Mouse (Mus musculus) layer of hippocampus, adult 9-11 months (tissue): ENCODE data around the gene Luzp2.

ENCODE experiments used
- DNase-seq: peaks from one replicate; pipeline ENCODE4 v3.0.0; 2022

Gene Luzp2

DNA sequence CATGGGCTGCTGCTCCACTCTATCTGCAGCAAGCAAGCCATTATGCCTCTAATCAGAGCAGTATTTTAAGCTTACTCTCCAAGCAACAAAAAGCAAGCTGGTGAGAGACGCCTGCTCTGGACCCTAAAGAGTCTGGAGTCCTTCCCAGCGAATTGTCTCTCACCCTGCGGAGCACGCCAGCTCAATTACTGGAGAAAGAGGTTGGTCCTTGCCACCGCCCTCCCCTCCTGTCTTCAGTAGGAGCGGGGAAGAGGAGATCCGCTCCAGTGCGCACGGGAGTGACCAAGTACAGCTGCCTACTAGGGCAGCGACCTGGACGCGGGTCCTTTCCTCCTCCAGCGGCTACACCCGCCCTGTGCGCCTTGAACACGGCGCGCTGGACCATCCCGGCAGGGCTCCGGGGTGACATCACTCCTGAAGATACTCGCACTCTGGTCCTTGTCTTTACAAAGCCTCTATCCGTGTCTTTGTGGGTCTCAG, at the start of gene Luzp2:
Luzp2 (plus strand) TSS at position 127 of the 480 bp plus-strand sequence.
- DNase-seq: peak; percentile 17

DNA sequence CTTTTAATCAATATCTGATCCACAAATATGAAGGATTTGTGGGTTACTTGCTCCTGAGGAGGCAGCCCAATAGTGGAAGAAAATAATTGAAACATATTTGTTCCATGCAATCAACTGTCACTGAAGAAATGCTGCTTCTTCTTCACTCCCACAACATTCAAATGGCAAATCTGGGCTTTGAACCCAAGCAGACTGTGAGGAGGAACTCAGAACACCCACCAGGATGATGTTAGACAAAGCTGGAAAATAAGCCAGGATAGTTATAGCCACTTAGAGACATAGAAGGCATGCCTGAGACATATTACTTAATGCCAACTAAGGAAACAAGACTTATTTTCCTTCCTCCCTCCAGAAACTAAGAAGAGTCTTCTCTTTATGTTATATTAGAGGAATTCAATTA, 47.8 kb upstream of the Luzp2 start:
- DNase-seq: peak; percentile 29

GRCm38 (mm10) chr7:54818606-54819005, 16.7 kb upstream of the Luzp2 start:
- DNase-seq: no peak

DNA sequence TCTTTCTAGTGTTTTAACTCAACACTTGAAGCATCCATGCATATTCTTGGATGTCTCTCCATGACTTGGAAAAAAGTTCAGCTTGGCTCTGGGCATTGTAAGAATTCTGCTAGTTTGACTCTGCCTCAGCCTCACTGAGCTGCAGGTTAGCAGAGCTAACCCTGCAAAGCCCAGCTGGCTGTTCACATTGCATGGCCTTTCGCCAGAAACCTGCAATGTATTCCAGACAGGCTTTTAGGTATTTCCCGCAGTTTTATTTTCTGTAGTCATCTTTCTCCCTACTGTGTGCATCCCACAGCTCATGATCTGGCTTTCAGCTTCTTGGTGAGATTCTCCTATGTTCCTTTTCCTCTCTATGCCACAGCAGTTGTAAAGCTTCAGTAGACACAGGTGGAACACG, 6.5 kb upstream of the Luzp2 start:
- no peak for DNase-seq

DNA sequence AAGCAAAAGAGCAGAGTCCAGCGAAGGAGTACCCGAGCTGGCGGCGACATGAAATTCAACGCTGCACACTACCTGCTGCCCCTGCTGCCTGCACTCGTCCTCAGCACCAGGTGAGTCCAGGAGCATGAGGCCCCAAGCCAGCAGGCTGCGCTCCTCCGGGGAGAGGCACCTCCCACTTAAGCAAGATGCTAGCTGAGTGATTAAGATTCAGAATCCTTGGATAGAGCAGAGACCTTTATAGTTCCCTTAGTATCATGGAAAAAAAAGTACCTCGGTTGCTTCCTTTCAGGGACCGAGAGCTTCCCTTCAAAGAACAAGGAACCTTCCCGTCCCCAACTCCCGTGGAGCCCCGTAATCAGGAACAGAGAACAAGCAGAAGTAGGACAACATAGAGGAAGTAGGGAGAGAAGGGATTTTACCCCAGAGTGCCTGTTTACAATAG, 634 bp downstream of the Luzp2 start:
- peak; percentile 8 for DNase-seq

GRCm38 (mm10) chr7:54836437-54836836, 1.1 kb downstream of the Luzp2 start:
- peak; percentile 44 for DNase-seq

DNA sequence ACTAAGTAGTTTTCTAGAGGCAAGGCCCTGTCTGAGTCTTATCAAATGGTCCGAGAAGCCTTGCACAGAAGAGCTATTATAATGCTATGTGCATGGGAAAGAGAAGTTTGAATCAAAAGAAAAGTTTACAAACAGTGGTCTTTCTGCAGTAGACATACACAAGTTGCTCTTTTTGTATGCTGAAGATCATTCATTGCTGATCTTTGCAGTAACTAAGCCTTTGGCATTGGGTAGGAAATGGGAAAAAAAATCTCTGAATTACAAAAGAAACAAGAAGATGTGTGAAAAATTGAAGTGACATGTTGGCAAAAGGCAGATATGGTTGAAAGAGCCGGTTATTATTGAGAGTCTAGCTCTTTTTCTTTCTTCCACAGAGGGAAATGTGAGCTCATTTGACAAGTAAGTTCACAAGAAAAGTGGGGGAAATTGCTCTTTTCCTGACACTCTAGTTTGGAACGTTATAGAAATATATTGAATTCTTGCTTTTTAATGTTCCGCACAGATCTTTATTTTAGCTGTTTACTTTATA, 7.6 kb downstream of the Luzp2 start:
- no peak for DNase-seq

DNA sequence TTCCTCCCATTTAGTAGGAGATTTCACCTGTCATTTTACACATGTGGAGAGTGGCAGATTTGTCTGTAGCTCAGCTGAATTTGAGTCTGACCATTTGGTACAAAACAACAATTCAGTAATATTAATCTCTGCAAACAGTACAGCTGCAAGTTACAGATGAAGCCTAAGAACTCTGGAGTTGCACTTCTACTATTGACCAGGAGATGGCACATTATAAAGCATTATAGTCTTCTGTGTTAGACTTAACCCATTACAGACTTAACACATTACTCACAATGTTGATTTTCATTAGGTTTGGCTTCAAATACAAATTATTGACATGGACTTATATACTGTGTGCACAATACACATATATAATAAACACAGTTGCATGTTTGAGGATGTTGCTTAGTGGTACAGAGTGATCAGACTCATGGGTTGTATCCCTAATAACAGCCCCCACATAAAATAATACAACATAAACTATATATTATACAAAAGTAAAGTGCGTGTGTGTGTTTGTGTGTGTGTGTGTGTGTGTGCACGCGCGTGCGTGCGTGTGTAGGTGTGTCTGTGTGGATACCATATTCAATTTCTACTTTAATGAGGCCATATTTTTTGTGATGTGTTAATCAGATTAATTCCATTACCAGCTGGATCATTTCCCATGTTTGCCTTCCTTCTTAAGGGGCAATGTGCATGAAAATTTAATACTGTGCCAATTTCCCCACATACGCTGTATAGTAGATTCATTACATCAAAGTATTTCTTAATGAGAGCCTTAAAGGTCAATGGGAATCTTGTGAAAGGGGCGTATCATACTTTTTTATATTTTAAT, 10.8 kb downstream of the Luzp2 start:
- DNase-seq: no peak

GRCm38 (mm10) chr7:54846692-54847020, 11.4 kb downstream of the Luzp2 start:
- DNase-seq: no peak

DNA sequence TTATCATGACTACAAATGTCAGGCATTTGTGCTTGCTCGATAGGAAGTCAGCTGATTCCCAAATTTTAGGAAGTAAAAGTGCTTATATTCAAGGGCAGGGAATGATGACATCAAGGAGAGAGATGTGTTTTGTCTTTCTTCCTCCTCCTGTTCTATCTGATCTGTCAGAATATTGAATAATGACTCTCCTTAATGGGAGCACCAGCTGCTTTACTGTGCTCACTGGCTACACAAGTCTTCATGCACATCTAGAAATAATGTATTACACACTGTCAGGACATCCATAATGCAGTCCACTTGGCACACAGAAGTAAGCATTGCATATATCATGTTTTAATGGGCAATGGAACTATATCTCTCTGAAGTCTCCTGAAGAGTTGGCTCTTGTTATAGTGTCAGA, 17.6 kb downstream of the Luzp2 start:
- DNase-seq: no peak

- DNase-seq: no peak
Measured at GRCm38 (mm10) chr7:54861230-54861856, 26.0 kb downstream of the Luzp2 start.

DNA sequence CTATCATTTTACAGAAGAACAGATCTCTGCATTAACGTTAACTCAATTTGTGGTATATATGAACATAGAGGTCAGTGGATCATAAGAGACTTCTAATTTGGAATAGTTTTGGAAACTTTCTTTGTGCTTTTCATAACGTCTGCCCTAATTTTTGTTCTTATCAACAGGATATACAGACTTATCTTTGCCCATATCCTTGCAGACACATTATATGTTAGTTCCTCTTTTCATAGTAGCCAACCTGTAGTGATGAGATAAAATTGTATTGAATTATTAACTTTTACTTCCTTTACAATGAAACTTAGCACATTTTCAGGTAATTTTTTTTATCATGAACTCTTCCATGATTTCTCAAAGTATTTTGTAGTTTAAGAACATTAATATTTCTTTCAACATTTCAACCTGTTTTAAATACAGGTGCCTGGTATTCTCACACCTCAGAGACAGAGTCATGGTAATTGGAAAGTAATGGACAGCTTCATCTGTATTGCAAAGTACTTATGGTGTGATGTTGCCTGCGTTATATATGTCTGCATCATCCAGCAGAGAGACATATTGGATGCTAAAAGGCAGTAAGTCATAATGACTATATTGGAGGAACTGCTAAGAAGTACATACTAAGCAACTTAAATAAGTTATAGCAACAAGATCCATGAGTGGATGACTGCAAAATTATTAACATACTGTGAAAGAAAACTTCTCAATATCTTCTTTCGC, 43.8 kb downstream of the Luzp2 start:
- DNase-seq: no peak

DNA sequence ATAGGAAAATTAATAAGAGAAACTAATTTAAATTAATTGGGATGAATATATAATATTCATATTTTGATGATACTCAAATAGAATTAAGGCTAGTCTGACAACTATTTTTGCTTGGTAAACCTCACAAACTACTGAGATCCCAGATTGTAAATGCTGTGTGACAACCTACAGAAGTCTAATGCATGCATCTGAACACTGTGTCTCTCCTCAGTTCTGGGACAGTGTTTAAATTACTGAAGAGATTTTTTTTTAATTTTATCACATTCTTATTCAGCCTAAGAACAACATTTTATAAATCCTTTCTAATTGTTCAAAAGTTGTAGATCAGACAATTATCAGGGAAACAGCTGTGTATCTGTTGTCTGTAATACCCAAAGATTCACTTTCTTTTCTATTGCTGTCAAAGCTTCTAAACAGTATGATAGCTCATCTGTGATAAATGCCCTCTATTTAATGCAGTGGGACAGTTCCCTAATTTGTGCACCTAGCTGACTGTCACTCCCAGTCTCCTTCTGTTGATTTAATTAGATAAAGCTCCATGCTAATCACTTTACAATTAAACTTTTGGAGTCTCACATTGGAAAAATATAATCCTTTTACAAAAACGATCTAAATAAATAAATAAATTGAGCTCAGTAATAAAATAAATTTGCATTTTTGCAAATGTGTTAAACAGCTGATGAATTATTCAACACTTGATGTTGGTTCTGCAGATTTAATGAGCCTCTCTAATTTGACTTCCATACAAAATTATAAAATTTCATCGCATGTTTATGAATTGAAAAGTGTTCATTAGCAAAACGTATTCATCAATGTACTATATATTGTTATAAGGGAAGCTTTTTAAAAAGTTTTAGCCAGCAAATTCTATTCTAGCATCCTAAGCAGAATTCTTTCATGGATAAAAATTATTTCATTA, 58.7 kb downstream of the Luzp2 start:
- DNase-seq: no peak

GRCm38 (mm10) chr7:54898589-54898988, 63.3 kb downstream of the Luzp2 start:
- no peak for DNase-seq

GRCm38 (mm10) chr7:54909958-54910357, 74.7 kb downstream of the Luzp2 start:
- DNase-seq: peak; percentile 5

GRCm38 (mm10) chr7:54914030-54914429, 78.7 kb downstream of the Luzp2 start:
- no peak for DNase-seq

GRCm38 (mm10) chr7:54921991-54922390, 86.7 kb downstream of the Luzp2 start:
- no peak for DNase-seq

- DNase-seq: no peak
Measured at GRCm38 (mm10) chr7:54956759-54957158, 121.5 kb downstream of the Luzp2 start.

GRCm38 (mm10) chr7:54962678-54963077, 127.4 kb downstream of the Luzp2 start:
- no peak for DNase-seq

DNA sequence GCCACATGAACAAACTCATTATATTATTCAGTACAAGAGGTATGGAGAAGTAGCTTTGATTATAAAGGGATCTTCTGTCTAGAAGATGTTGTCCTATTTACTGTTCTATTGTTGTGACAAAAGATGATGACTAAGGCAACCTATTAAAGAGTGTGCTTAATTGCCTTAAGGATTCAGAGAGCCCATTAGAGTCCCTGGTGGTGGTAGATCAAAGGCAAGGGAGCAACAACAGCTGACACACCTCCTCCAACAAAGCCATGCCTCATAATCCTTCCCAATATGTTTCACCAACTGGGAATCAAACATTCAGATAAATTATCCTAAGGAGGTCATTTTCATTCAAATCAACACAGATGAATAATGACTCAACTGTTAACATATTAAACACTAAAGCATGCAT, 142.1 kb downstream of the Luzp2 start:
- DNase-seq: no peak

DNA sequence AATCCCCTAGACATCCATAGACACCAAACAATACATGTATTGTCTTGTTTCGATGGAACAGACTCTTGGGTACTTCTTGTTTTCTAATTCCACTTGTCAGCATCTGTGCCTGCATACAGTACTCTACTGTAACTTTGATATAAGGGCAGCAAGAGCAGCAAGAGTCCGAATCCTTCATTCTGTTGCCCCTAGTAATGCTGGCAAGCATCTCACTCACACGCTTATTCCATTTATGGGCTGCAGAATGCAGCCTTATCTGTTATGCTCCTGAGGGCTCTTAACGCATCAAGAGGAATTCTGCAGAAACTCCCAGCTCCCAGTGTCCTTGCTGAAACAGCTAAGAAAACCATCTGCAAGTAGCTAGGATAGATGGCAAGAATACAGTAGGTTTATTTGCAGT, 145.3 kb downstream of the Luzp2 start:
- no peak for DNase-seq

GRCm38 (mm10) chr7:55000397-55000796, 165.1 kb downstream of the Luzp2 start:
- no peak for DNase-seq
